Mouse (Mus musculus): ENCODE measurements around the gene Hdgfl3. TPM values are rescaled to one million over a fixed set of nuclear protein-coding genes. Genes with fewer than 3 reads are reported as not detected.

Hdgfl3 gene
- total RNA-seq, 2 experiments from 2014 or later = 6.9 to 9.4 TPM

- DNase-seq (ENCODE audit: low spot score in 2 of 2) = no peak
Observed at GRCm38 (mm10) chr7:81904926-81905325, 29.3 kb downstream of the Hdgfl3 start.

GRCm38 (mm10) chr7:81904094-81904493 lies 30.2 kb downstream of the Hdgfl3 start:
- DNase-seq (ENCODE audit: low spot score in 2 of 2) = no peak

GRCm38 (mm10) chr7:81899361-81899760 lies 34.9 kb downstream of the Hdgfl3 start:
- DNase-seq (ENCODE audit: low spot score in 2 of 2) = no peak

DNA sequence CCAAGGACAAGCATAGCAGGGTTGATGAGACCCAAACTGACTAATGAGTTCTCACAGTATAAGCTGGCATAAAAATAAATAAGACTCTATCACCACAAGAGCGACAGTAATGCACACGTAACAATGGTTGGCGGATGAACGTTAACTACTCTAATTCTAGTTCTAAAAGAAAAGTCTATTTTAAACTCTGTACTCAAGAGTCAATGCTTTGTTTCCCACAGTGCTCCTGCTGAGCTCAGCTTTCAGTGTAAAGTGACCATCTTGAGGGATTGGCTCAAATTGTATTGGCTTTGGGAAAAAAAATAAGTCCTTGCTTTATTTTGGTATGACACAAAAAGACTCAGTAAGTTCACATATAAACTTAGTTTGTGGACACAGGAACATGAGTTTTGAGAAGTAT lies 49.1 kb downstream of the Hdgfl3 start:
- DNase-seq (ENCODE audit: low spot score in 2 of 2) = no peak

DNA sequence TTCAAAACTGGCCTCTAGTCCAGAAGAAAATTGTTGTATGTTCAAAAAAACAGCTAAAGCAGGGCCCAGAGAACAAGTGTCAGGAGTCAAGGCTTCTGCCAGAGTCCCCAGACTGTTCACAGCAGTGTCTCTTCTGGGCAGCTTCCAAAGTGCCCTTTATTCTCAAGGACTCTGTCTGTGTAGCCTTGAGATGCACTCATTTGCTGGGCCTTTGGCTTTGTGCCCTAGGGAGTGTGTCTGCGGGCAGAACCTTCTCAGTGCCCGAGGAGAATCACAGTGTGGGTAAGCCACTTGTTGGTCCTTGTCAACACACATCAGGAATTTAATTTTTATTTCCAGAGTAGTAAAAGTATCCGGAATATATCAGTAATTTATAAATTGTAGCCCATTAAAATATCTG lies 52.7 kb downstream of the Hdgfl3 start:
- DNase-seq (ENCODE audit: low spot score in 2 of 2) = peak in 1 of 2 experiments; percentile 69

DNA sequence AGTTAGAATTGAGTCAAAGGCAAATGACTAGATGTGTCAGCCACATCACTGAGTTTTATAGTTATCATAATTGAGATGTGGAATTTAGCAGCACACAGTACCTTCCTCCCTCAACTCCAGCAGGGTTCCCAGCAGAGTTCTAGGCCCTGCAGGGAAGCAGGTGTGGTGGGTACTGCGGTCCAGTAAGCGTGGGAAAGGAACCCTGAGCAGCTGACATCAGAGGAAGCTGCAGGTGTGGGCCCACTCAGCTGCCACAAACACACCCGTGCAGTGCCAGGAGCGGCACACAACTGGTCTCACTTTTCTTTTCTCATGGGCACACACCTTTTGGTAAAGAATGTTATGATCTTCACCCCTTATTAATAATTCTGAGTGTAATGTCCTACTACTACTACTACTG lies 53.5 kb downstream of the Hdgfl3 start:
- no peak for DNase-seq (ENCODE audit: low spot score in 2 of 2)

DNA sequence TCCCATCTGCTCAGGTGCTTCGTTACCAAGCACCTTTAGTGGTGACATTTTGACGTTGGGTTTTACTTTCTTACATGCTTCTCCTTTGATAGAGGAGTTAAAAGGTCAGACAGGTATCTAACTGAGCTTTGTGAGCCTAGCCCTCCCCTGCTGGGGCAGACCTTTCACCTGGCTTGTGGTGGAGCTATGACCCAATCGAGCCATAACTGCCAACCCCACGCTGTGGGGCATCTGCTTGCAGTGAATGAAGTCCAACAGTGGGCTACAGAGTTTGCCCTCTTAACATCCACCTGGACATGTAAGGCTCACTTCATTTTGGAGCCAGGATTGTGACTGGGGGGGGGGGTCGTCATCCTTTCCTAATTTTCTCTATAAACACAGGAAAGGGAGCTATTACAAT lies 54.0 kb downstream of the Hdgfl3 start:
- no peak for DNase-seq (ENCODE audit: low spot score in 2 of 2)

- DNase-seq (ENCODE audit: low spot score in 2 of 2) = no peak
Observed at GRCm38 (mm10) chr7:81875372-81875771, 58.9 kb downstream of the Hdgfl3 start.

DNA sequence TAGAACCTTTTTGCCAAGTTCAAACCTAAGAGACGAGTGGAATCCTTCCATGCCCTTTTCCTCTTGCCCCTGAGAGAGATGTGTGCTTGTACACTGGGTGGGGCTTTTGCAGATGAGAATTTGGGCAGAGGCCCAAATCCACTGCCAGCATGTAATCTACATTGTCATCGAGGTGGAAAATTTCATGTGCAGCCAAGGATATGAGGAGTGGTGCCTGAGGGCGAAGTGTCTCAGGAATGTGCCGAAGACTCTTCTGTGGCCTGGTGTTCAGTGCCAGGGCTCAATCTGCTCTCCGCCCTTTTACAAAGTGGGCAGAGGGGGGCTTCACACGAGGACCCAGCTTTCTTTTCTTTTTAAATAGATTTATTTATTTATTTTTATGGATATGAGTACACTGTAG lies 59.6 kb downstream of the Hdgfl3 start:
- no peak for DNase-seq (ENCODE audit: low spot score in 2 of 2)

GRCm38 (mm10) chr7:81873807-81874206 lies 60.5 kb downstream of the Hdgfl3 start:
- no peak for DNase-seq (ENCODE audit: low spot score in 2 of 2)

DNA sequence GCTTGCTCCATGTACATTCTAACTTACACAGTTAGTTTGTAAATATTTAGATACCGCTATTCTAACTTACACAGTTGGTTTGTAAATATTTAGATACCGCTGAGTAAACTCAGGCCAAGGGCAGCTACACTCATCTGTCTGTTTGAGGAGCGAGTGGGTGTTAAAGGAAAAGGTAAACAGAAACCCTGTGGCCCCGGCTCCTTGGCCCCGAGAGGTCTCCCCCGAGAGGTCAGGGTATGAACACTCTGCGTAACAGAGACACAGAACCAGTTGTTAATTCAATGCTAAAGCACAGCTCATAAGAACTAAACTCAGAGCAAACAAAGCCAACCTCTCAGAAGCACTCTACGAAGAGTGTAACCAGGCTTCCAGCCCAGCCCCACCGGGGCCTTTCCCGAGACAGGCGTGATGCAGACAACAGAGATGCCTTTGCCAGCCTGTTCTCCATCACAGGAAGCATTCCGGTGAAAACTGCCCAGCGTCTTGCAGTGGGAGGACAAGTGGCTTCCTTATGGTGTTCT lies 61.7 kb downstream of the Hdgfl3 start:
- no peak for DNase-seq (ENCODE audit: low spot score in 2 of 2)

GRCm38 (mm10) chr7:81868158-81868557 lies 66.1 kb downstream of the Hdgfl3 start:
- peak; percentile 72 for DNase-seq (ENCODE audit: low spot score in 2 of 2)

DNA sequence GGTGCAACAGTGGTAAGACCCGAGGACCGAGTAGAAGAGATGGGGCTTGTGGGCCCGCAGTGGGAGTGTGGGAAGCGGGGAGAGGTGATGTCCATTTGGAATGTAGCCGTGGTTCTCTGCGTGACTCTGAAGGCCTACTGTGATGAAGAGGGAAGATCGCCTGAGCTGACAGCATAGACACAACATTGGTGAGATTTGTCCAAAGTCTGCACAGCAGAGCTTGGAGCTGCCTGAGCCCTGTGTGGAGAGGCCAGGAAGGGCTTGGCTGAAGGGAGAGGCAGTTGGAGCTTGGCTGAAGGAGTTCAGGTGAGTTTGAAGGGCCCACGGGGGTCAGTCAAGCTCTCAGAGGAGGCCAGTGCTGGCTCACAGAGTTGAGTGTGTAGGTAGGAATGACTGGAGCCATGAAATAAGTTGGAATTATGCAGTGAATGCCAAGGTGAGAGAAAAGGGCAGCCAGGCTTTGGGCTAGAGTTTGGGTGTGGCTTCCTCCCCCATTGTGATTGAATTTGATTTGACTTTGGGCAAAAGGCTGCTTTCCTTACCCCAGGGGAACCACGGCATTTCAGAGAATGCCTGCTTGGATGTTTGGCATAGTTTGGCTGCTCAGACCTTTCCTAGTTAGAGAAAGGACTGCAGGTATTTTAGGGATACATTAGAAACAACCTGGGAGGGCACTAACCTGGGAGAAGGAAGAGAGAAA lies 66.9 kb downstream of the Hdgfl3 start:
- DNase-seq (ENCODE audit: low spot score in 2 of 2) = no peak

- DNase-seq (ENCODE audit: low spot score in 2 of 2) = no peak
Observed at GRCm38 (mm10) chr7:81865937-81866336, 68.3 kb downstream of the Hdgfl3 start.

DNA sequence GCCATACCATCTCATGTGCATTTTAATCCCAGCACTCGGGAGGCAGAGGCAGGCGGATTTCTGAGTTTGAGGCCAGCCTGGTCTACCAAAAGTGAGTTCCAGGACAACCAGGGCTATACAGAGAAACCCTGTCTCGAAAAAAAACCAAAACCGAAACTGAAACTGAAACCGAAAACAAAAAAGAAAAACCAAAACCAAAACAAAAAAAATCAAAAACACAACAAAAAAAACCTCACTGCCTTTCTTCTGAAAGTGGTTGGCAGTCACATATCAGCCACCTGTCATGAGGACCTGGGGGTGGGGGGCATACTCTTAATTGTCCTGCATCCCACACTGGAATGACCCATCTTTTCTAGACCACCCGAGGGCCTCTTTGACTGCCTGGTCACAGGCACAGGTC lies 69.7 kb downstream of the Hdgfl3 start:
- DNase-seq (ENCODE audit: low spot score in 2 of 2) = no peak

- no peak for DNase-seq (ENCODE audit: low spot score in 2 of 2)
Observed at GRCm38 (mm10) chr7:81862587-81863583, 71.4 kb downstream of the Hdgfl3 start.

DNA sequence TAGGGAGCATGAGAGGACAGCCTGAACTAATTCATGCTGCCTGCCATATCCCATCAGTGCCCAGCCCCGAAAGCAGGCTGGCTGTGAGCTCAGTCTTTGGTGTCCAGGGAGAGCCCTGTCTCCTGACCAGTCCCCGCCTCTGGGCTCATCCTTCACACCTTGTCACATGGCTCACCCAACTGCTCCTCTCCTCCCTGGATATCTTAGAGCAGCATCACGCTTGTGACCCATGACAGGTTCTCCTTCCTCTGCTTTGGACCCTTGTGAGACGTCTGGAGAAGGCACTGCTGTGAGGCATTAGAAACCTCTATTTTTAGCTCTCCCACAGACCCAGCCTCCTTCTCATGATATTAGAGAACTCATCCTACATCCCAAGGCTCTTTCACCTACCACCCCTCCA lies 72.4 kb downstream of the Hdgfl3 start:
- DNase-seq (ENCODE audit: low spot score in 2 of 2) = no peak

- DNase-seq (ENCODE audit: low spot score in 2 of 2) = no peak
Observed at GRCm38 (mm10) chr7:81861461-81861860, 72.8 kb downstream of the Hdgfl3 start.

GRCm38 (mm10) chr7:81860996-81861395 lies 73.3 kb downstream of the Hdgfl3 start:
- no peak for DNase-seq (ENCODE audit: low spot score in 2 of 2)

DNA sequence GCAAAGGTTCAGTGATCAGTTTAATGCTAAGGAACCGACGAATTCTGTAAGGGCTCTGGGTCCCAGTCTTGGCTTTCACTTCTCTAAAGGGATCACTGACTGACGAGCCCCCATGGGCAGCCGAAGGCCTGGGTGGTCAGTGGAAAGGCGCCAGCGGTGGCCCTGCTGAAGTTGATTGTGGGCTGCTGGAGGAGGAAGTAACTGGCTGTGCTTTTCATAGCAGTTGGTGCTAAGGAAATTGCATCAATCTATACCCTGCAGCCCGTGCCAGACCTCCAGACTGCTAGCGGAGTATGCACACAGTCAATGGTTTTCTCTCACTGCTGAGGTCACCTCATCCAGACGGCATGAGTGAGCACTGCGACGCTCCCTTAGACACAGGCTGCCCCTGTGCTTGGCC lies 74.2 kb downstream of the Hdgfl3 start:
- DNase-seq (ENCODE audit: low spot score in 2 of 2) = no peak

DNA sequence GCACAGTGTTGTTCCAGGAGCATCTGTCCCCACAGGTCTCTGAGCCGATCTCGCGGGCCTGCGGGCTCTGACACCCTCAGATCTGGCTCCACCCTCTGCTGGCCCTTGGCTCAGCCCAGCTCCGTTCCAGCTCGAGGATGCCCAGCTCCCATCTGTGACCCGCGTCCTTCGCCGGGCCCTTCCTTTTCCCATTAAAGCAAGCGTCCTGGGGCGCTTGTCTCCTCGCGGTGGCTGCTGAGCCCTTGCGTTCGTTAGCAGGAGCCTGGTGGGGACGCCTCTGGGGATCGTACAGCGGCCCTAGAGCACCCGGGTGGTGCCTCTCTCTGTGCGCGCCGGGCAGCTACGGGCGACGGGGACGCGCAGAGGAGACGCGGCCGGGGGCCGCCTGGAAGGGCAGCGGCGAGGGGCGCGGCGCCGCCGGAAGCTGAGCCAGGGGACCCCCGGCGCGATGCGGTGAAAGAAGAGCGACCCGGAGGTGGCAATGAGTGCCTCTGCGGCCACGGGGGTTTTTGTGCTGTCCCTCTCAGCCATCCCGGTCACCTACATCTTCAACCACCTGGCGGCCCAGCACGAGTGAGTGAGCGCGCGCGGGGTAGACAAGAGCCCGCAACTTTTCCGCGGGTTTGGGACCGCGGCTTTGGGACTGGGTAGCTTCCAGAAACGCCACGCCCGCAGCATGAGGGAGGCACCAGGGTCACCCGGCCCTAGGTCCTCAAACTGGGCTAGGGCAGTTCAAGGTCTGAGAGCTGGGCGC lies 75.1 kb downstream of the Hdgfl3 start, which contains the start of gene Tm6sf1:
TSS of gene Tm6sf1 (plus strand) at position 34 of the 754 bp plus-strand sequence.
- peak; percentile 29 to 50 for DNase-seq (ENCODE audit: low spot score in 2 of 2)
